Mouse (Mus musculus): Measurements from ENCODE around the gene Gm10322. TPM values are rescaled to one million over a fixed set of nuclear protein-coding genes. Genes with fewer than 3 reads are reported as not detected.
A peak's percentile ranks its signal among the peaks of the same experiment; 100 is the strongest.

Gene Gm10322
- polyA plus RNA-seq, 1 experiment from 2014 or later: not detected

- Histone ChIP-seq H3K27me3 (no peaks in the 10 kb centered on the region), H3K9ac (no peak overlapping the region), H3K4me3 (no peak overlapping the region), H3K4me2 (replicated peaks) (no peak overlapping the region), H3K36me3 (peaks cover 10% of the 10 kb centered on the region), H3K9me3 (no peaks in the 10 kb centered on the region), H3K27ac (no peak overlapping the region), H3K4me1 (peaks cover 37% of the 10 kb centered on the region)
- WGBS: 94% methylated on average over 3 of the region's 3 CpGs
- ATAC-seq (ENCODE audit: low FRiP score, low read depth): no peak
Observed at GRCm38 (mm10) chr10:59580593-59581149, 35.2 kb upstream of the Gm10322 start.

- H3K27ac ChIP-seq: no peak overlapping the region
- peaks cover 26% of the 10 kb centered on the region for H3K4me1 ChIP-seq
- peaks cover 14% of the 10 kb centered on the region for H3K36me3 ChIP-seq
- H3K4me3 ChIP-seq: no peak overlapping the region
- H3K27me3 ChIP-seq: no peaks in the 10 kb centered on the region
- WGBS: 90% methylated on average over 1 of the region's 1 CpGs
- no peak overlapping the region for H3K9ac ChIP-seq
- no peak for ATAC-seq (ENCODE audit: low FRiP score, low read depth)
- no peak overlapping the region for H3K4me2 ChIP-seq (replicated peaks)
- H3K9me3 ChIP-seq: no peaks in the 10 kb centered on the region
Observed at GRCm38 (mm10) chr10:59581826-59582543, 33.9 kb upstream of the Gm10322 start.

GRCm38 (mm10) chr10:59585621-59586020 is 30.2 kb upstream of the Gm10322 start:
- Histone ChIP-seq H3K9me3 (no peaks in the 10 kb centered on the region), H3K27ac (no peak overlapping the region), H3K9ac (no peak overlapping the region), H3K27me3 (no peaks in the 10 kb centered on the region), H3K36me3 (peaks cover 21% of the 10 kb centered on the region), H3K4me2 (replicated peaks) (no peak overlapping the region), H3K4me1 (0 out of 2 replicates have a peak, but pooled peaks cover 7% of the 10 kb centered on the region), H3K4me3 (no peak overlapping the region)
- 88% methylated on average over 5 of the region's 5 CpGs for WGBS
- ATAC-seq (ENCODE audit: low FRiP score, low read depth): no peak

GRCm38 (mm10) chr10:59586821-59587220 is 29.0 kb upstream of the Gm10322 start:
- no peaks in the 10 kb centered on the region for H3K27me3 ChIP-seq
- H3K9ac ChIP-seq: no peak overlapping the region
- H3K4me3 ChIP-seq: no peak overlapping the region
- H3K4me2 ChIP-seq (replicated peaks): no peak overlapping the region
- 0 out of 2 replicates have a peak, but pooled peaks cover 7% of the 10 kb centered on the region for H3K4me1 ChIP-seq
- H3K9me3 ChIP-seq: no peaks in the 10 kb centered on the region
- peaks cover 21% of the 10 kb centered on the region for H3K36me3 ChIP-seq
- WGBS: 91% methylated on average over 15 of the region's 15 CpGs
- ATAC-seq (ENCODE audit: low FRiP score, low read depth): no peak
- H3K27ac ChIP-seq: no peak overlapping the region

GRCm38 (mm10) chr10:59588135-59588534 is 27.7 kb upstream of the Gm10322 start:
- Histone ChIP-seq H3K4me1 (peaks cover 10% of the 10 kb centered on the region; the same call in 1 of the 2 replicates), H3K9ac (no peak overlapping the region), H3K4me3 (no peak overlapping the region), H3K27ac (no peak overlapping the region), H3K36me3 (peaks cover 14% of the 10 kb centered on the region), H3K9me3 (no peaks in the 10 kb centered on the region), H3K27me3 (no peaks in the 10 kb centered on the region), H3K4me2 (replicated peaks) (no peak overlapping the region)
- ATAC-seq (ENCODE audit: low FRiP score, low read depth): no peak
- 86% methylated on average over 7 of the region's 7 CpGs for WGBS

GRCm38 (mm10) chr10:59589420-59589819 is 26.4 kb upstream of the Gm10322 start:
- Histone ChIP-seq H3K27me3 (no peaks in the 10 kb centered on the region), H3K9me3 (no peaks in the 10 kb centered on the region), H3K4me2 (replicated peaks) (no peak overlapping the region), H3K36me3 (peaks cover 20% of the 10 kb centered on the region), H3K27ac (no peak overlapping the region), H3K9ac (no peak overlapping the region), H3K4me3 (no peak overlapping the region), H3K4me1 (peaks cover 21% of the 10 kb centered on the region)
- 78% methylated on average over 7 of the region's 7 CpGs for WGBS
- ATAC-seq (ENCODE audit: low FRiP score, low read depth): no peak

- Histone ChIP-seq H3K36me3 (peaks cover 20% of the 10 kb centered on the region), H3K9ac (no peak overlapping the region), H3K4me1 (peaks cover 23% of the 10 kb centered on the region), H3K4me2 (replicated peaks) (no peak overlapping the region), H3K27ac (no peak overlapping the region), H3K4me3 (no peak overlapping the region), H3K9me3 (no peaks in the 10 kb centered on the region), H3K27me3 (no peaks in the 10 kb centered on the region)
- ATAC-seq (ENCODE audit: low FRiP score, low read depth): no peak
- WGBS: 82% methylated on average over 13 of the region's 13 CpGs
Observed at GRCm38 (mm10) chr10:59589856-59590255, 26.0 kb upstream of the Gm10322 start.

- Histone ChIP-seq H3K4me2 (replicated peaks) (no peak overlapping the region), H3K9ac (no peak overlapping the region), H3K9me3 (no peaks in the 10 kb centered on the region), H3K4me1 (peaks cover 23% of the 10 kb centered on the region), H3K36me3 (peaks cover 20% of the 10 kb centered on the region), H3K27me3 (no peaks in the 10 kb centered on the region), H3K4me3 (no peak overlapping the region), H3K27ac (no peak overlapping the region)
- 96% methylated on average over 9 of the region's 9 CpGs for WGBS
- no peak for ATAC-seq (ENCODE audit: low FRiP score, low read depth)
Observed at GRCm38 (mm10) chr10:59590606-59591005, 25.3 kb upstream of the Gm10322 start.

GRCm38 (mm10) chr10:59593826-59594570 is 21.9 kb upstream of the Gm10322 start:
- no peaks in the 10 kb centered on the region for H3K27me3 ChIP-seq
- H3K9me3 ChIP-seq: no peaks in the 10 kb centered on the region
- no peak; the same call in 1 of the 2 replicates for ATAC-seq (ENCODE audit: low FRiP score, low read depth)
- WGBS: 72% methylated on average over 13 of the region's 13 CpGs
- H3K4me3 ChIP-seq: no peak overlapping the region
- no peak overlapping the region for H3K4me2 ChIP-seq (replicated peaks)
- no peak overlapping the region for H3K9ac ChIP-seq
- H3K27ac ChIP-seq: 0 out of 2 replicates have a peak overlapping the region, but pooled peaks have one; percentile 10
- peaks cover 23% of the 10 kb centered on the region for H3K4me1 ChIP-seq
- peaks cover 27% of the 10 kb centered on the region for H3K36me3 ChIP-seq

- 67% methylated on average over 8 of the region's 8 CpGs for WGBS
- no peak overlapping the region for H3K4me3 ChIP-seq
- H3K36me3 ChIP-seq: peaks cover 16% of the 10 kb centered on the region
- no peak overlapping the region for H3K27ac ChIP-seq
- no peaks in the 10 kb centered on the region for H3K27me3 ChIP-seq
- H3K4me1 ChIP-seq: peaks cover 35% of the 10 kb centered on the region
- H3K9ac ChIP-seq: no peak overlapping the region
- H3K4me2 ChIP-seq (replicated peaks): no peak overlapping the region
- ATAC-seq (ENCODE audit: low FRiP score, low read depth): no peak
- no peaks in the 10 kb centered on the region for H3K9me3 ChIP-seq
Observed at GRCm38 (mm10) chr10:59600516-59600915, 15.3 kb upstream of the Gm10322 start.

- H3K27me3 ChIP-seq: no peaks in the 10 kb centered on the region
- H3K9me3 ChIP-seq: no peaks in the 10 kb centered on the region
- WGBS: 43% methylated on average over 8 of the region's 8 CpGs
- ATAC-seq (ENCODE audit: low FRiP score, low read depth): no peak
- H3K9ac ChIP-seq: no peak overlapping the region
- no peak overlapping the region; the same call in 1 of the 2 replicates for H3K27ac ChIP-seq
- peaks cover 16% of the 10 kb centered on the region for H3K36me3 ChIP-seq
- H3K4me3 ChIP-seq: no peak overlapping the region
- no peak overlapping the region for H3K4me2 ChIP-seq (replicated peaks)
- peaks cover 36% of the 10 kb centered on the region for H3K4me1 ChIP-seq
Observed at GRCm38 (mm10) chr10:59602043-59602442, 13.8 kb upstream of the Gm10322 start.

- 77% methylated on average over 14 of the region's 14 CpGs for WGBS
Observed at GRCm38 (mm10) chr10:59602891-59603290, 13.0 kb upstream of the Gm10322 start.

More at GRCm38 (mm10) chr10:59602891-59603290, 13.0 kb upstream of the Gm10322 start:
- no peaks in the 10 kb centered on the region for H3K27me3 ChIP-seq
- no peak for ATAC-seq (ENCODE audit: low FRiP score, low read depth)
- H3K27ac ChIP-seq: peak overlapping the region; percentile 23; the same call in 1 of the 2 replicates
- peaks cover 36% of the 10 kb centered on the region for H3K4me1 ChIP-seq
- H3K4me2 ChIP-seq (replicated peaks): no peak overlapping the region; the same call in 1 of the 2 replicates
- no peak overlapping the region for H3K4me3 ChIP-seq
- no peak overlapping the region for H3K9ac ChIP-seq
- no peaks in the 10 kb centered on the region for H3K9me3 ChIP-seq
- 0 out of 2 replicates have a peak, but pooled peaks cover 8% of the 10 kb centered on the region for H3K36me3 ChIP-seq

Measured in limb, embryonic 13.5 days (tissue).